Mouse (Mus musculus): ENCODE measurements at regions not wholly inside any gene's neighbourhood (a gene's known extent, or its start where the extent isn't known, plus 50 kb on each side); places are given as distances from the start of the nearest gene placed in this dataset.

DNA sequence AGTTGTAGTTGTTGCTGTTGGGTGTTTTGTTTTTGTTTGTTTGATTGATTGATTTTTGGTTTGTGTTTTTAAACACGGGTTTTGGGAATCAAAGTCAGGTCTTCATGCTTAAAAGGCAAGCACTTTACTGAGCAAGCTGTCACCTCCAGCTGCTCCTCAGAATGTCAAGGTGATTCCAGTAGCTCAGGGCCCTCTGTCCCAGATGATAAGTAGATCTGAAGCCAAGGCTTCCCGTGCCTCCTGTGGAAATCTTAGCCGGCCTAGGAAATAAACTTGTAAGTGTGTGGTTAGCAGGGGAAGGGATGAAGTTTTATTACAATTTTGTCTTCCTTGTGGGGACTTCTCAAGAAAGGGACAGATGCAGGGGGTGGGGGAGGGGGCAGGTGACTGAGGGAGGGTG, 205.2 kb upstream of the Jade1 start:
- TF ChIP-seq POLR2A (IDR thresholded peaks at IDR 0.05; ENCODE audit: low read depth, low read length), result no peak
- no peak for TF ChIP-seq MAZ (IDR thresholded peaks at IDR 0.05; ENCODE audit: low read depth, low read length)
- no peak for TF ChIP-seq CTCF (conservative IDR thresholded peaks at IDR 0.05 in 1 of 2, IDR thresholded peaks at IDR 0.05 in 1 of 2; ENCODE audit: low read depth in 2 of 2, low read length in 2 of 2)
- TF ChIP-seq RCOR1 (conservative IDR thresholded peaks at IDR 0.05; ENCODE audit: low read depth, low read length), result no peak
- no peak for TF ChIP-seq SMC3 (IDR thresholded peaks at IDR 0.05; ENCODE audit: low read depth, low read length)

Measured in CH12.LX (cell line).